Mouse (Mus musculus) liver, embryonic 13.5 days (tissue): Measurements from ENCODE around the gene Tmem25. TPM values are rescaled to one million over a fixed set of nuclear protein-coding genes. Genes with fewer than 3 reads are reported as not detected.
"Not testable (repeated sequence)": the region's sequence is repeated elsewhere in the genome, so short reads cannot be mapped to it uniquely, and the experiment has no call there.

Source experiments
- ATAC-seq: fragments of 200-750 bp; cut with Nextera tagmentation; 2 replicates; pipeline ENCODE4 v1.8.0; 2017; ENCODE audit warnings: low read depth, mild to moderate bottlenecking, moderate number of reproducible peaks, moderate library complexity
- DNase-seq: peaks from one replicate; pipeline ENCODE4 v3.0.0; 2022
- H3K27ac ChIP-seq: fragments of 300-500 bp; sonication (generic); 2 replicates; pipeline ENCODE4 v1.5.1; 2015; ENCODE audit warnings: moderate library complexity, mild to moderate bottlenecking, inconsistent platforms
- H3K27me3 ChIP-seq: fragments of 300-500 bp; sonication (generic); 2 replicates; pipeline ENCODE4 v1.6.1; 2015; ENCODE audit warnings: mild to moderate bottlenecking, inconsistent platforms
- H3K36me3 ChIP-seq: fragments of 300-500 bp; sonication (generic); 2 replicates; pipeline ENCODE4 v1.6.1; 2015; ENCODE audit warnings: mild to moderate bottlenecking, inconsistent platforms
- H3K4me1 ChIP-seq: fragments of 300-500 bp; sonication (generic); replicated peaks from 2 replicates; pipeline ENCODE4 v1.6.1; 2015; ENCODE audit warnings: inconsistent platforms
- H3K4me2 ChIP-seq: fragments of 300-500 bp; sonication (generic); 2 replicates; pipeline ENCODE4 v1.6.1; 2015; ENCODE audit warnings: inconsistent platforms, mild to moderate bottlenecking, moderate library complexity
- H3K4me3 ChIP-seq: fragments of 300-500 bp; sonication (generic); replicated peaks from 2 replicates; pipeline ENCODE4 v1.5.1; 2015; ENCODE audit warnings: mild to moderate bottlenecking, inconsistent platforms
- H3K9ac ChIP-seq: fragments of 300-500 bp; sonication (generic); 2 replicates; pipeline ENCODE4 v1.6.1; 2015; ENCODE audit warnings: mild to moderate bottlenecking, inconsistent platforms
- H3K9me3 ChIP-seq: fragments of 300-500 bp; sonication (generic); replicated peaks from 2 replicates; pipeline ENCODE4 v1.6.1; 2016; ENCODE audit warnings: inconsistent platforms
- WGBS: fragments of 180-500 bp; shearing (Covaris S2); methylation state at CpG from one replicate; pipeline ENCODE4 v1.1.7; 2015; ENCODE audit not compliant: insufficient replicate concordance; 5-methylcytosine and 5-hydroxymethylcytosine counted together
- polyA plus RNA-seq: library from polyadenylated mRNA; unstranded; fragments of >200 nt; fragmentation: Nextera tagmentation; extraction: Ambion mirVana; gene quantifications from 2 replicates; pipeline ENCODE4 v1.2.1, GENCODE M21; 2015

Gene Tmem25
- polyA plus RNA-seq, 1 experiment from 2014 or later, result 1.3 TPM

DNA sequence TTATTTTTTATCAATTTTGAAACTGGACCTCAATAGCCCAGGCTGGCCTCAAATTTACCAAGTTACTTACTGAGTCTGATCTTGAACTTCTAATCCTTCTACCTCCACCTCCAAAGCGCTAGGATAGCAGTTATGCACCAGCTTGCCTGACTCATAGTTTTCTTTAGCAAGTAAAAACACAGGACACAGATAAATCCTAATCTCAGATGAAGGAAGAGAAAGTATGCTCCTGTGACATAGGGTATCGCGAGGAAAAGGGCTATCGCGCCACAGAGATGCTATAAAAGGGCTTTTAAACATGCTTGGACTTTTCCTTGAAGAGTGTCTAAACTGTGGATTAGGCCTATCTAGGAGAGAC lies 26.7 kb downstream of the Tmem25 start:
- Histone ChIP-seq H3K4me3 (peak overlapping the region; percentile 81), H3K27ac (peak overlapping the region; percentile 69), H3K27me3 (no peaks in the 10 kb centered on the region), H3K4me2 (peak overlapping the region; percentile 26; the same call in 1 of the 2 replicates), H3K4me1 (peaks cover 26% of the 10 kb centered on the region), H3K9ac (no peak overlapping the region), H3K36me3 (peaks cover 6% of the 10 kb centered on the region; the same call in 1 of the 2 replicates), H3K9me3 (no peaks in the 10 kb centered on the region)
- no peak for DNase-seq
- 11% methylated on average over 5 of the region's 5 CpGs for WGBS
- ATAC-seq, result no peak; the same call in 1 of the 2 replicates

GRCm38 (mm10) chr9:44771376-44771775 lies 27.7 kb downstream of the Tmem25 start:
- Histone ChIP-seq H3K4me1 (peaks cover 32% of the 10 kb centered on the region), H3K4me3 (no peak overlapping the region), H3K27me3 (no peaks in the 10 kb centered on the region), H3K4me2 (no peak overlapping the region), H3K9me3 (no peaks in the 10 kb centered on the region), H3K27ac (no peak overlapping the region), H3K9ac (no peak overlapping the region), H3K36me3 (peaks cover 6% of the 10 kb centered on the region; the same call in 1 of the 2 replicates)
- DNase-seq, result no peak
- no peak for ATAC-seq
- WGBS, result 79% methylated on average over 5 of the region's 5 CpGs

DNA sequence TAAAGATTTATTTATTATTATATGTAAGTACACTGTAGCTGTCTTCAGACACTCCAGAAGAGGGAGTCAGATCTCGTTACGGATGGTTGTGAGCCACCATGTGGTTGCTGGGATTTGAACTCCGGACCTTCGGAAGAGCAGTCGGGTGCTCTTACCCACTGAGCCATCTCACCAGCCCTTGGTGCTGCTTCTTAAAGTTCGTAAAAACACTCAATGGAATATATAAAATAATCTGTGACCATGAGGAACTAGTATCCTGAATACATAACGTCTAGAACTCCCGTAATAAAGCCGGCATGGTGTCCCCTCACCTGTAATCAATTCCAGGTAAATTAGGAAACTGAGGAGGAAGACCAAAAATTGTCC lies 31.1 kb downstream of the Tmem25 start:
- ATAC-seq, H3K27me3 ChIP-seq, H3K36me3 ChIP-seq, H3K9me3 ChIP-seq, DNase-seq: not testable (repeated sequence)
- peak overlapping the region; percentile 23; the same call in 1 of the 2 replicates for H3K9ac ChIP-seq
- H3K27ac ChIP-seq, result peak overlapping the region; percentile 45
- H3K4me1 ChIP-seq, result peaks cover 42% of the 10 kb centered on the region
- peak overlapping the region; percentile 92 for H3K4me3 ChIP-seq
- H3K4me2 ChIP-seq, result peak overlapping the region; percentile 83
- 39% methylated on average over 7 of the region's 9 CpGs for WGBS

- ATAC-seq, result peak; percentile 88
- WGBS, result under 1% methylated on average over 80 of the region's 82 CpGs
- H3K9me3 ChIP-seq, result no peaks in the 10 kb centered on the region
Observed at GRCm38 (mm10) chr9:44767101-44768028, 31.7 kb downstream of the Tmem25 start, which contains the start of the genes Arcn1 and Ift46. Gene Arcn1 (minus strand): TSS chr9:44767845. Gene Ift46 (plus strand): TSS chr9:44767908.

DNA sequence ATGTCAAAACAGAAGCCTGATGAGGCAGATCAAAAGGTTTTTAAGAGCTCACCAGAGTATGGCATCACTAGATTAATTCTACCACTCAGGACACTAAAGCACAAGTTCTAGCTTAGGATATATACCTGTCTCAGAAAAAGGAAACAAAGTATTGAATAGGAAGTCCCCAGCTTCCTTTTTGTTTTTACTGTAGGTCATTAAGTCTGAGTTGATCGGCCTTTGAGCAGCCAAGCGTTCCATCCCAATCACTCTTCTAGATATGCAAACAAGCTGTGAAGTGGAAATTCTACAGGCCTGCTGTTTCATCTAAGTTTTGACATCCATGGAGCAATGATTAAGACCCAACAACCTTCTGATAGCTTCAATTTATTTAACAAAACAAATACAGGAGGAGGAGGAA lies 38.2 kb downstream of the Tmem25 start:
- no peak overlapping the region for H3K27ac ChIP-seq
- H3K27me3 ChIP-seq, result no peaks in the 10 kb centered on the region
- H3K36me3 ChIP-seq, result peaks cover 41% of the 10 kb centered on the region
- H3K4me1 ChIP-seq, result peaks cover 36% of the 10 kb centered on the region
- ATAC-seq (no peak), DNase-seq (no peak)
- 69% methylated on average over 2 of the region's 2 CpGs for WGBS
- no peak overlapping the region for H3K4me3 ChIP-seq
- H3K9ac ChIP-seq, result no peak overlapping the region
- H3K4me2 ChIP-seq, result no peak overlapping the region
- no peaks in the 10 kb centered on the region for H3K9me3 ChIP-seq

More at GRCm38 (mm10) chr9:44767101-44768028, 31.7 kb downstream of the Tmem25 start, which contains the start of the genes Arcn1 and Ift46:
- H3K27ac ChIP-seq, result peak within 1 kb of the TSS; percentile 94
- no peaks in the 10 kb centered on the region for H3K36me3 ChIP-seq
- H3K9ac ChIP-seq, result peak within 1 kb of the TSS; percentile 98
- peak within 1 kb of the TSS; percentile 92 for H3K4me3 ChIP-seq
- H3K4me2 ChIP-seq, result peak within 1 kb of the TSS; percentile 83
- H3K27me3 ChIP-seq, result no peaks in the 10 kb centered on the region
- peaks cover 43% of the 10 kb centered on the region for H3K4me1 ChIP-seq
- peak; percentile 72 for DNase-seq

- no peaks in the 10 kb centered on the region for H3K27me3 ChIP-seq
- H3K9me3 ChIP-seq, result no peaks in the 10 kb centered on the region
- H3K9ac ChIP-seq, result no peak overlapping the region
- H3K4me1 ChIP-seq, result no peaks in the 10 kb centered on the region
- peaks cover 94% of the 10 kb centered on the region for H3K36me3 ChIP-seq
- H3K4me3 ChIP-seq, result no peak overlapping the region
- no peak overlapping the region for H3K4me2 ChIP-seq
- ATAC-seq, result no peak
- DNase-seq, result no peak
- 91% methylated on average over 7 of the region's 7 CpGs for WGBS
- H3K27ac ChIP-seq, result no peak overlapping the region
Observed at GRCm38 (mm10) chr9:44748473-44748872, 50.6 kb downstream of the Tmem25 start.

GRCm38 (mm10) chr9:44747341-44747740 lies 51.8 kb downstream of the Tmem25 start:
- no peak for ATAC-seq
- Histone ChIP-seq H3K36me3 (peaks cover 96% of the 10 kb centered on the region), H3K27me3 (no peaks in the 10 kb centered on the region), H3K9me3 (no peaks in the 10 kb centered on the region), H3K27ac (no peak overlapping the region), H3K4me3 (no peak overlapping the region), H3K4me2 (no peak overlapping the region), H3K9ac (no peak overlapping the region), H3K4me1 (no peaks in the 10 kb centered on the region)
- no peak for DNase-seq
- 82% methylated on average over 3 of the region's 3 CpGs for WGBS

- 79% methylated on average over 3 of the region's 3 CpGs for WGBS
- ATAC-seq (no peak), DNase-seq (no peak)
- Histone ChIP-seq H3K9ac (no peak overlapping the region), H3K4me1 (no peaks in the 10 kb centered on the region), H3K27ac (no peak overlapping the region), H3K4me3 (no peak overlapping the region), H3K27me3 (no peaks in the 10 kb centered on the region), H3K9me3 (no peaks in the 10 kb centered on the region), H3K4me2 (no peak overlapping the region), H3K36me3 (peaks cover 93% of the 10 kb centered on the region)
Observed at GRCm38 (mm10) chr9:44746666-44747065, 52.4 kb downstream of the Tmem25 start.

DNA sequence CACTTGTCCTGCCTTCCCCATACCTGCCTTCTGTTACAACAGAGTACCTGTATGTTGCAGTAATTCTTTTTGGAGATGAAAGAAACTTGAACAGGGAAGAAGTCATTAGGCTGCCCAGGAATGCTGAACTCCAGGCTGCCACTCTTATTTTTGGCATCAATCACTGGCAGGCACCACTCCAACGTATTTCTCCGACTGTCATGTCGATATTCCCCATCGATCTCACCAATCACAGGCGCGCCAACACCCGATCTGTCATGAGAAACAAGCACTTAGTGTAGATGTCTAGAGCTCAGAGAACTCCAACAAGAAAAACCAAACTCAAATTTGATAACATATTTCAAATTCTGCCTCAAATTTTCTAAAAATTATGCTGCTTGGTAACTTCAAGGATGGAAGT lies 53.7 kb downstream of the Tmem25 start:
- peaks cover 83% of the 10 kb centered on the region for H3K36me3 ChIP-seq

More for the DNA sequence above, 53.7 kb downstream of the Tmem25 start:
- Histone ChIP-seq H3K27me3 (no peaks in the 10 kb centered on the region), H3K4me3 (no peak overlapping the region), H3K9me3 (no peaks in the 10 kb centered on the region), H3K9ac (no peak overlapping the region), H3K4me1 (no peaks in the 10 kb centered on the region), H3K27ac (no peak overlapping the region), H3K4me2 (no peak overlapping the region)
- ATAC-seq (no peak), DNase-seq (no peak)
- 86% methylated on average over 7 of the region's 7 CpGs for WGBS
